Mouse (Mus musculus) thymus, adult 2 months (tissue): ENCODE data around the gene Adcy3. TPM values are rescaled to one million over a fixed set of nuclear protein-coding genes. Genes with fewer than 3 reads are reported as not detected.

ENCODE experiments used
- DNase-seq: peaks from one replicate; pipeline ENCODE4 v3.0.0; 2021
- H3K27ac ChIP-seq: fragments of 200-500 bp; 2 replicates; pipeline ENCODE4 v1.5.1; 2012; ENCODE audit warnings: low read length, control low read depth; ENCODE audit not compliant: control insufficient read depth, insufficient read depth
- H3K27me3 ChIP-seq: fragments of 200-500 bp; 2 replicates; pipeline ENCODE4 v1.6.1; 2012; ENCODE audit warnings: mild to moderate bottlenecking, low read length, moderate library complexity, mixed read lengths; ENCODE audit not compliant: control insufficient read depth, insufficient read depth
- H3K36me3 ChIP-seq: fragments of 200-500 bp; 2 replicates; pipeline ENCODE4 v1.6.1; 2012; ENCODE audit warnings: mild to moderate bottlenecking, low read length, moderate library complexity; ENCODE audit not compliant: control insufficient read depth, insufficient read depth
- H3K4me1 ChIP-seq: fragments of 200-500 bp; replicated peaks from 2 replicates; pipeline ENCODE4 v1.6.1; 2012; ENCODE audit warnings: low read length; ENCODE audit not compliant: control insufficient read depth, insufficient read depth
- H3K4me3 ChIP-seq: fragments of 200-500 bp; 2 replicates; pipeline ENCODE4 v1.5.1; 2012; ENCODE audit warnings: mild to moderate bottlenecking, low read length, control low read depth, moderate library complexity; ENCODE audit not compliant: control insufficient read depth, insufficient read depth
- CTCF ChIP-seq: fragments of 200-500 bp; IDR thresholded peaks from 2 replicates; pipeline ENCODE4 v1.5.1; 2012; ENCODE audit warnings: mild to moderate bottlenecking, control low read depth, low read length, moderate library complexity, borderline replicate concordance; ENCODE audit not compliant: control insufficient read depth, poor library complexity, insufficient read depth; ENCODE audit errors: extremely low read depth
- POLR2A ChIP-seq: fragments of 200-500 bp; IDR thresholded peaks from 2 replicates; pipeline ENCODE4 v1.6.1; 2012; ENCODE audit warnings: mild to moderate bottlenecking, low read length, control low read depth, moderate library complexity; ENCODE audit not compliant: control insufficient read depth, poor library complexity, insufficient read depth; ENCODE audit errors: extremely low read depth
- WGBS: fragments of 180-500 bp; shearing (Covaris S2); methylation state at CpG from one replicate; pipeline ENCODE4 v1.1.7; 2018; 5-methylcytosine and 5-hydroxymethylcytosine counted together
- polyA plus RNA-seq: library from polyadenylated mRNA; depleted of rRNA; stranded (reverse); fragments of >200 nt; gene quantifications from 2 replicates; pipeline ENCODE4 v1.2.3, GENCODE M21; 2012

The Adcy3 gene
- polyA plus RNA-seq, 1 experiment, result 20.8 TPM

DNA sequence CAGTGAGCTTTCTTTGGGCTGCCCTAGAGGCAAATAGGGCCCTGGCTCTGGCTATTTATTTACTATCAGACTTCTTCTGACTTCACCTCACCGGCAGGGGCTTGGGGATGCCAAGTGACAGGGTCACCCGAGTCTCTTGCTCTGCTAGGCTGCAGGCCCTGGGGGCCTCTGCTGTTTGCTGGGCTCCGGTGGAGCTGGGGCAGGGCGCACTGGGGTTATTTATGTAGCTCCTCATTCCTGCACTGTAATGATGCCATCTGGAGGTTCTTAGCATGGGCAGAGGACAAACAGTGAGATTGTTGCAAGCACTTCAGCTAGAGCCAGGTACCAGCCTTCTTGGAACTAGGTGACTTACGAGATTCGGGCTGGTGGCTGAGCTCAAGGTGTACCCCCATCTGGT, 59.6 kb downstream of the Adcy3 start:
- 98% methylated on average over 6 of the region's 6 CpGs for WGBS
- Histone ChIP-seq H3K4me1 (peaks cover 10% of the 10 kb centered on the region), H3K4me3 (no peak overlapping the region), H3K27ac (no peak overlapping the region), H3K36me3 (no peaks in the 10 kb centered on the region), H3K27me3 (no peaks in the 10 kb centered on the region)
- TF ChIP-seq CTCF (no peak), POLR2A (no peak)
- DNase-seq, result no peak

DNA sequence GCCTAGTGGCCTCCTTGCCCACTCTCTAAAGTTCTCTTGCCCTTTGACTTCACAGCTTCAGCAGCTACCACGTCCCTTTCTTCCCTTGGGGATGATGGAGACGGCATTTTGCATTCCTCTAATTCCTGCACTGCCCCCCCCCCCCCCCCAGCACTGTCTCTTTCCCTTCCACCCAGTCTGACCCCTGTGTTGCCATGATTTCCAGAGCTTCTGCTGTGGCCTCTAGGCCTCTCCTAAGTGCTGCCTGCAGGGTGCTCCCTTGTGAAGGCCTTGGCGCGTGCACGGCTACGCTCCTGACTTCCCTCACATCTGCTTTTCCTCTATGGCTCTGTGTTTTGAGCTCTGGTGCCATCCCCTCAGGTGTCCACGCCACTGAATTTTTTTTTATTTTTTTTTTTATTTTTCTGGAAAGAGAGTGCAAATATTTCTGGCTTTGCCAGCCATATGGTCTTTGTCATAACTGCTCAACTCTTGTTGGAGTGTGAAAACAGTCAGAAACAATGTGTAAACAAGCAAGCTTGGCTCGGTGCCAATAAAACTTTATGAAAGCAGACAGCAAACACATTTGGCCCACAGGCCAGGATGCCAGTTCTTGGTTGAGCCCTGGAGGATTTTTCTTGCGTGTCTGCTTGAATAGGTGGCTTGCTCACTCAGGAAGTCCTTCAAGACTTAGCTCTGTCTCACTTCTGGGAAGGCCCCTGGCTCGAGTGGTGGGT, 60.3 kb downstream of the Adcy3 start:
- no peak for DNase-seq
- Histone ChIP-seq H3K27me3 (no peaks in the 10 kb centered on the region), H3K4me1 (peaks cover 9% of the 10 kb centered on the region), H3K27ac (no peak overlapping the region), H3K4me3 (no peak overlapping the region), H3K36me3 (no peaks in the 10 kb centered on the region)
- TF ChIP-seq POLR2A (no peak), CTCF (no peak)
- 93% methylated on average over 10 of the region's 10 CpGs for WGBS

DNA sequence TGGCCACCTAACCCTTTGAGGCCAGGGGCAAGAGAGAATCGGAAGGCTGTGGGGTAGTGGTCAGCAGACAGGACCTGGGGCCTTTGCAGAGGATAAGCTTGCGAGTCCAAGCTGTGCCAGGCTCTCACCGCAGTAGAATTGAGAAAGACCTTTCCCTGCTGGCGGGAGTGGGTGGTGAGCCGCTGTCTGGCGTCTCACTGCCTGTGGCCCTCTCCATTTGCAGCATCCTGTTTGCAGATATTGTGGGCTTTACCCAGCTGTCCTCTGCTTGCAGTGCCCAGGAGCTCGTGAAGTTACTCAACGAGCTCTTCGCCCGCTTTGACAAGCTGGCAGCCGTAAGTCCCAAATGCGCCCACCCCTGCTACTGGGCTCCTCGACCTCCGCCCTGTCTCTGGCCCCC, 61.7 kb downstream of the Adcy3 start:
- H3K27ac ChIP-seq, result no peak overlapping the region
- TF ChIP-seq CTCF, result no peak
- no peak for TF ChIP-seq POLR2A
- WGBS, result 93% methylated on average over 14 of the region's 14 CpGs
- no peaks in the 10 kb centered on the region for H3K36me3 ChIP-seq
- no peaks in the 10 kb centered on the region for H3K27me3 ChIP-seq
- no peak overlapping the region for H3K4me3 ChIP-seq
- DNase-seq, result no peak
- H3K4me1 ChIP-seq, result no peaks in the 10 kb centered on the region

DNA sequence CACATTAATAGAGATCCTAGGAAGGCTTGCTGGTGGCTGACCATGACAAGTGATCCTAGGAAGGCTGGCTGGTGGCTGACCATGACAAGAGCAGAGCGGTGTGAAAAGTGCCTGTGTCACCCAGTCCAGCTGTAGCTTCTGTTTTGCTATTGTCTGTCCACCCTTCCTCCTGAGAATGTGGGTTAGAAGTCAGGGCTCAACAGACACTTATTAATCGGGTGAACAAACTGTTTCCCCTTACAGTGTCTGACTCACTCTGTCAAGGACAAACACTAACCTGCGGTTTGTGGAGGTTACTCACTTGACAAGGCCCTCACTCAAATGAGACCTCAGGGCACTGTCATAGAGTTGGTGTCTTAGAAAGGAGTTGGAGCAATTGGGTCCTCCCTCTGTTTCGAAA, 65.8 kb downstream of the Adcy3 start:
- H3K27me3 ChIP-seq, result no peaks in the 10 kb centered on the region
- no peak overlapping the region for H3K27ac ChIP-seq
- 95% methylated on average over 4 of the region's 4 CpGs for WGBS
- H3K4me1 ChIP-seq, result no peaks in the 10 kb centered on the region
- no peak for DNase-seq
- H3K4me3 ChIP-seq, result no peak overlapping the region
- no peaks in the 10 kb centered on the region for H3K36me3 ChIP-seq
- TF ChIP-seq POLR2A (no peak), CTCF (no peak)

DNA sequence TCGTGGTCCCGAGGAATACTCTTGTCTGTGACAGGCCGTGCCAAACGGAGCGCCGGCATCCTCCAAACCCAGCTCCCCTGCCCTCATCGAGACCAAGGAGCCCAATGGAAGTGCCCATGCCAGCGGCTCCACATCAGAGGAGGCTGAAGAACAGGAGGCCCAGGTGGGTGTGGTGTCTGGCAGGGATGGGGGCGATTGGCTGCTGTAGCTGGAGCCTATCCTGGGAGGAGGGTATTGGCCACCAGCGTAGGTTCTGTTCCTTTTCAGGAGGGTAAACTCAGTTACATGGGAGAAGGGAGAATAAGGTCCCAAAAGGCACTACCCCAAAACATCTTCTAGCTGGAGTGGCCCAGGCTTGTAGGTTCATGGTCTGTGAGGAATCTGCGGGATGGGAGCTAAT, 66.4 kb downstream of the Adcy3 start:
- Histone ChIP-seq H3K27me3 (no peaks in the 10 kb centered on the region), H3K27ac (no peak overlapping the region)

DNA sequence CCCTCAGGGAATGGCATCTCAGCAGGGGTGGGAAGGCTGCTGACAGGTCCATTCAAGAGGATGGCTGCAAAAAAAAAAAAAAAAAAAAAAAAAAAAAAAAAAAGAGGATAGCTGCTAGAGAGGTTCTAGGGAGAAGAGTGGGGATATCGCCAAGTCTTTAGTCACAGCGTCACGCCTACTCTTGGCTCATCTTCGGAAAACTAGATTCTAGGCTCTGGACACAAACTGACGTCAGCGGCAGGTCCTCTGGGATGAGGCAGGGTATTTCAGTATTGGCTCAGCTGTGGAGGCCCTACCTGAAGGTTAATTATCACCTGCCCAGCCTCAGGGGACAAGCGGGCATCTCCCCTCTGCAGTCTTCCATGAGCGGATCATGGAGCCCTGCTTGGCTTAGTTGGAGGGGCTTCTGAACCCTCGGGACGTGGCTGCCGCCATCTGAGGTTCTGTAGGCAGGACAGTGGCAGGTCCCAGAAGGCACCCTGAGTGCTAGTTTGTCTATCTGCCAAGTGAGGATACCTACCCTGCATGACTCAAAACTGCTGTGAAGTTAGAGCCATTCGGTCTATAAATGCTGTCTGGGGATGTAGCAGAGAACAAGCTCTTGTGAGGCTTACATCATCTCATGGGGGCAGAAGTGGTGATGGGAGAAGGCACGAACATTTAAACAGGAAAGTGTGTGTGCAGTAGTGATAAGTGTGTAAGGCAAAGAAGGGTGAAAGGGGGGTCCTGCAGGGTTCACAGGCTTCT, 68.7 kb downstream of the Adcy3 start:
- H3K4me3 ChIP-seq, result no peak overlapping the region
- H3K27ac ChIP-seq, result no peak overlapping the region
- TF ChIP-seq CTCF, result no peak
- TF ChIP-seq POLR2A, result no peak
- no peaks in the 10 kb centered on the region for H3K4me1 ChIP-seq
- H3K27me3 ChIP-seq, result no peaks in the 10 kb centered on the region
- no peaks in the 10 kb centered on the region for H3K36me3 ChIP-seq
- WGBS, result 93% methylated on average over 13 of the region's 13 CpGs
- DNase-seq, result no peak

More for the DNA sequence above, 66.4 kb downstream of the Adcy3 start:
- Histone ChIP-seq H3K36me3 (no peaks in the 10 kb centered on the region), H3K4me1 (no peaks in the 10 kb centered on the region), H3K4me3 (no peak overlapping the region)
- TF ChIP-seq POLR2A (no peak), CTCF (no peak)
- DNase-seq, result no peak
- WGBS, result 98% methylated on average over 11 of the region's 11 CpGs
